Mouse (Mus musculus): ENCODE data around the gene Epb41l2.

Epb41l2 gene

GRCm38 (mm10) chr10:25432938-25433337, 73.3 kb downstream of the Epb41l2 start:
- no peak for DNase-seq (ENCODE audit: extremely low spot score, low read depth, low spot score)

GRCm38 (mm10) chr10:25433524-25433923, 73.9 kb downstream of the Epb41l2 start:
- no peak for DNase-seq (ENCODE audit: extremely low spot score, low read depth, low spot score)

- DNase-seq (ENCODE audit: extremely low spot score, low read depth, low spot score), result no peak
These were observed 74.9 kb downstream of the Epb41l2 start for GRCm38 (mm10) chr10:25434358-25435044.

- DNase-seq (ENCODE audit: extremely low spot score, low read depth, low spot score), result no peak
These were observed 77.3 kb downstream of the Epb41l2 start for GRCm38 (mm10) chr10:25436703-25437401.

- DNase-seq (ENCODE audit: extremely low spot score, low read depth, low spot score), result no peak
These were observed 78.1 kb downstream of the Epb41l2 start for GRCm38 (mm10) chr10:25437586-25438298.

- DNase-seq (ENCODE audit: extremely low spot score, low read depth, low spot score), result no peak
These were observed 78.7 kb downstream of the Epb41l2 start for GRCm38 (mm10) chr10:25438299-25438680.

- no peak for DNase-seq (ENCODE audit: extremely low spot score, low read depth, low spot score)
These were observed 79.6 kb downstream of the Epb41l2 start for GRCm38 (mm10) chr10:25439163-25439562.

GRCm38 (mm10) chr10:25439856-25440255, 80.3 kb downstream of the Epb41l2 start:
- no peak for DNase-seq (ENCODE audit: extremely low spot score, low read depth, low spot score)

GRCm38 (mm10) chr10:25441405-25441804, 81.8 kb downstream of the Epb41l2 start:
- DNase-seq (ENCODE audit: extremely low spot score, low read depth, low spot score), result no peak

GRCm38 (mm10) chr10:25443626-25444025, 84.0 kb downstream of the Epb41l2 start:
- DNase-seq (ENCODE audit: extremely low spot score, low read depth, low spot score), result no peak

GRCm38 (mm10) chr10:25444198-25444783, 84.7 kb downstream of the Epb41l2 start:
- no peak for DNase-seq (ENCODE audit: extremely low spot score, low read depth, low spot score)

GRCm38 (mm10) chr10:25446953-25447525, 87.4 kb downstream of the Epb41l2 start:
- no peak for DNase-seq (ENCODE audit: extremely low spot score, low read depth, low spot score)

GRCm38 (mm10) chr10:25448676-25449075, 89.1 kb downstream of the Epb41l2 start:
- DNase-seq (ENCODE audit: extremely low spot score, low read depth, low spot score), result no peak

GRCm38 (mm10) chr10:25449312-25450020, 89.9 kb downstream of the Epb41l2 start:
- no peak for DNase-seq (ENCODE audit: extremely low spot score, low read depth, low spot score)

- no peak for DNase-seq (ENCODE audit: extremely low spot score, low read depth, low spot score)
These were observed 93.6 kb downstream of the Epb41l2 start for GRCm38 (mm10) chr10:25453150-25453549.

- no peak for DNase-seq (ENCODE audit: extremely low spot score, low read depth, low spot score)
These were observed 94.2 kb downstream of the Epb41l2 start for GRCm38 (mm10) chr10:25453772-25454171.

GRCm38 (mm10) chr10:25457118-25457517, 97.5 kb downstream of the Epb41l2 start:
- no peak for DNase-seq (ENCODE audit: extremely low spot score, low read depth, low spot score)

GRCm38 (mm10) chr10:25457996-25458395, 98.4 kb downstream of the Epb41l2 start:
- DNase-seq (ENCODE audit: extremely low spot score, low read depth, low spot score), result no peak

- DNase-seq (ENCODE audit: extremely low spot score, low read depth, low spot score), result no peak
These were observed 102.2 kb downstream of the Epb41l2 start for GRCm38 (mm10) chr10:25461832-25462231.

- no peak for DNase-seq (ENCODE audit: extremely low spot score, low read depth, low spot score)
These were observed 103.1 kb downstream of the Epb41l2 start for GRCm38 (mm10) chr10:25462669-25463068.

- no peak for DNase-seq (ENCODE audit: extremely low spot score, low read depth, low spot score)
These were observed 106.9 kb downstream of the Epb41l2 start for GRCm38 (mm10) chr10:25466493-25466892.

Data from hindlimb bud, embryonic 11.5 days (tissue).